Mouse (Mus musculus) frontal cortex, postnatal 36 days (tissue): ENCODE results near the gene Cmtr2.

Source experiments
- DNase-seq, 2 experiments: peaks; one replicate each; pipeline ENCODE4 v3.0.0; 2022; ENCODE audit warnings: low spot score in 2 of 2

The Cmtr2 gene

DNA sequence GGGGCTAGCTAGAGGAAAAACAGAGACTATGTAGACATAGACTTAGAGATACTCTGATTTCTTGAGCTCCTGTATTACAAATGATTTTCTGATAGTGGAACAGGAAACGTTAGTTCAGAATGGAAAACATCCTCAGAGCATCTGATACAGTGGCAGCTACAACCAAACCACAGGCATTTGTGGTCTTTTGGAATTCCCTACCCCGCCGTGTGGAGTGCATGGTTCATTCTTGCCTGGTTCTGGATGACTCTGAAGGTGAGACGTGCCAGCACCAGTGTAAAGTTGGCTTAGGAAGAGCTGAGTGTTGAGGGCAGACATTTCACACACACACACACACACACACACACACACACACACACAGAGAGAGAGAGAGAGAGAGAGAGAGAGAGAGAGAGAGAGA is 38.5 kb downstream of the Cmtr2 start:
- DNase-seq, result no peak

DNA sequence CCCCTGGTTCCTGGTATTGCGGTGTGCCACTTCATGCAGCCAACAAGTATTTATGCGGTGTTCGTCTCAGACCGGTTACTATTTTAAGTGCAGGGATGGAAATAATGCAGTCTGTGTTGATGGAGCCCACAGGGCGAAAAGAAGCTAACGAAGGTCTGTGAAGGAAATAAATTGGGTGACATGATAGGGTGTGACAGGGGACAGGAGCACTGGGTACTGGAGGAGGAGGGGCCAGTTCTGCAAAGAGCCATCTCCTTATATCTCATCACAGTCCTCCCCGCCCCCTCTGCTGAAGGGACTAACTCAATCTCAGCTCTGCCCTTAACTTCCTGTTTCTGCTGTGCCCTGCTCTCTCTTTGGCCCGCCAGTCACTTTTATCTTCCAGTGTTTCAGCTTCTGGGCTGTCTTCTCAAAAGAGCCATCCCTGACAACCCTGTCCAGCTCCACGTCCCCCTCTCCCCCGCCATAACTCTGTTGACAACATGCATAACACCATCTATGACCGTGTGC is 50.4 kb downstream of the Cmtr2 start:
- no peak for DNase-seq

DNA sequence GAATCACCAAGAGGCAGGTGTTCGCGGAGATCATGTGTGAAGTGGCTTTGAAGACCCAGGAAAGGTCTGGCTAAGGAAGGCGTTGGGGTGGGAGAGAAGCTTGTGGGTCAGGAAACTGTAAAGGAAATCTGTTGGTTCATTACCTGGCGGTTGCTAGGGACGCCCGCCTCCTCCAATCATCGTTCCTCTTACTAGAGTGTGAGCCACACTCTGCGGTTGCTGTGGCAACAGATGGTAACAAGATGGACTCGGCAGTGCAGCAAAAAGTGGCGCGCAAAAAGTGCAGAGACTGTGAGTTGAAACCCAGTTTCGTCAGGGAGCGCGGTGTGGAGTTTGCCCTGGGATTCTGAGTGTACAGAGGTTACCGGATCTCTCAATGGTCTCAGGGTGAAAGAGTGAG is 51.3 kb downstream of the Cmtr2 start, which contains the start of gene Hydin:
Hydin (plus strand) TSS at position 237 of the 400 bp plus-strand sequence.
- peak; percentile 85 to 93 for DNase-seq

DNA sequence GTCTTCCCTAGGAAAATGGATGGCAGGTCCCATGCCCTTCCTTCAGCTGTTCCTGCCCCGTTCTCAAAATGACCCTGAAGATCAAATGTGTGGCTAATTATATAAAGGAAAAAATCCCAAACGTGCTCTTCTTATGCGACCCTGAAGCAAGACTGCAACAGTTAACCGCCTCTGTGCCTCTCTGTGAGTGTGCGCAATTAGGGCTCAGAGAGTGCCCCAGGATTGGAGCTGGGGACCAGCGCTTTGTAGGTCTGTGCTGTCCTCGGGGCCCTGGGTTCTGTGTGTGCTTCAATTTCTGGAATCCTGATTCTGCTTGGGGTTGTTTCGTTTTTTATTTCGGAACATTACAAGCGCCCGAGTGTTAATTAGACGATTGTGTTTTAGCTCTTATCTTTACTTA is 51.8 kb downstream of the Cmtr2 start:
- no peak for DNase-seq

DNA sequence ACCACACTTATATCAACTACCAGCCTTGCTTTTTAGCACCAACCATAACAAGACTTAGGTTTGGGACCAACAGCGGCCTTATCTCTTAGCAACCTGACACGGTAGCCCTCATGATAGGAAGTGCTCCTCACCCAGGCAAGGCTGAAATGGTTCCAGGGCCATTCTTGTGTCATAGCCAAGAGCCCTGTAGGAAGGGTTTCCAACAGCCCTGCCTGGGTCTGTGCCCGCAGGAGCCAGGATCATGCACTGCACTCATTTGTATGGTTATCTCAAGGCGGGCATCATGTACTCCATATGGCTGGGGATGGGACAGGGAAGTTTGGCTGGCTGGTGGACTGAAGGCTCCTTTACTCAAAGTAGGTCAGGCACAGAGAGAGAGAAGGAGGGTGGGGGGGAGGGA is 55.2 kb downstream of the Cmtr2 start:
- DNase-seq, result no peak

DNA sequence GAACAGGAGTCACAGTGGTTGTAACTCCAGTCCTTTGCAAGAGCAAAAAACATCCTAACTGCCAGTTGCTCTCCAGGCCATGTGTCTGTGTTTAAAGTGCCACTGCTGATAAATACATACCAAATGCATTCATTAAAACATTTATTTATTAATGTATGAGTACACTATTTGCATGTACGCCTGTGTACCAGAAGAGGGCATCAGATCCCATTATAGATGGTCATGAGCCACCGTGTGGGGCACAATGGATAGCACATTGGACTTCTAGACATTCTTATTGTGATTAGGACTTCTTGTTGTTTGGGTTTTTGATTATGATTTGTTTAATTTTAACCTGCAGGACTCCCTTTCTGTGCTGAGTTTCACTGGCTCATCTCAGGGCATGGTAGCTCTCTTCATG is 57.9 kb downstream of the Cmtr2 start:
- no peak for DNase-seq
